Mouse (Mus musculus) testis, adult 2 months (tissue): ENCODE results near the gene Syne1. TPM values are rescaled to one million over a fixed set of nuclear protein-coding genes. Genes with fewer than 3 reads are reported as not detected.

Source experiments
- H3K27ac ChIP-seq: fragments of 200-500 bp; 2 replicates; pipeline ENCODE4 v1.5.1; 2012; ENCODE audit warnings: low read depth, low read length; ENCODE audit not compliant: control insufficient read depth, insufficient read depth
- H3K27me3 ChIP-seq: fragments of 200-500 bp; 2 replicates; pipeline ENCODE4 v1.6.1; 2012; ENCODE audit warnings: mild to moderate bottlenecking, low read length, moderate library complexity; ENCODE audit not compliant: control insufficient read depth, insufficient read depth
- H3K36me3 ChIP-seq: fragments of 200-500 bp; 2 replicates; pipeline ENCODE4 v1.6.1; 2012; ENCODE audit warnings: mild to moderate bottlenecking, low read length; ENCODE audit not compliant: control insufficient read depth, insufficient read depth
- H3K4me1 ChIP-seq: fragments of 200-500 bp; 2 replicates; pipeline ENCODE4 v1.6.1; 2012; ENCODE audit warnings: low read length; ENCODE audit not compliant: control insufficient read depth, insufficient read depth
- H3K4me3 ChIP-seq: fragments of 200-500 bp; 2 replicates; pipeline ENCODE4 v1.5.1; 2012; ENCODE audit warnings: low read depth, mild to moderate bottlenecking, low read length, moderate library complexity, mixed read lengths; ENCODE audit not compliant: control insufficient read depth
- CTCF ChIP-seq: fragments of 200-500 bp; IDR thresholded peaks from 2 replicates; pipeline ENCODE4 v1.5.1; 2012; ENCODE audit warnings: low read depth, mild to moderate bottlenecking, inconsistent platforms, low read length, moderate library complexity; ENCODE audit not compliant: control insufficient read depth, insufficient read depth, insufficient replicate concordance
- POLR2A ChIP-seq: fragments of 200-500 bp; IDR thresholded peaks from 2 replicates; pipeline ENCODE4 v1.6.1; 2012; ENCODE audit warnings: low read depth, mild to moderate bottlenecking, inconsistent platforms, low read length, moderate library complexity; ENCODE audit not compliant: control insufficient read depth
- polyA plus RNA-seq: library from polyadenylated mRNA; depleted of rRNA; stranded (reverse); fragments of >200 nt; gene quantifications from 2 replicates; pipeline ENCODE4 v1.2.3, GENCODE M21; 2012

The Syne1 gene
- polyA plus RNA-seq, 1 experiment, result 2.4 TPM

DNA sequence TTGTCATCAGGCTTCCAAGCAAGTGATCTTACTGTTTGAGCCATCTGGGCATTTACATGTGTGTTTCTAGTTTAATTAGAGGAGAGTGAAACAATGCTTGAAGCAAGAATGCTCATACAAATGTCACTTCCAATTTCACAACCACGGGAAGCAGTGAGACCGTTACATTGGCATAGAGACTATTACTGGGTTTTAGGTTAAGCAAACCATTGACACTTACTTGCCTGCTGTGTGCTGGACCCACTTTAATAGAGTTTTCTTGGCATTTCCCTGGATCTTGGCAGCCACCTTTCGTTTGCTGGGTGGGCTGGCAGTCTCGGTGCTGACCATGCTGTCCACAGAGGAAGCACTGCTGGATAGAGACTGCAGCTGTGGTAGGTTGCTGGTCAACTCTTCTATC lies 127.3 kb downstream of the Syne1 start:
- no peak for TF ChIP-seq CTCF
- TF ChIP-seq POLR2A, result no peak

DNA sequence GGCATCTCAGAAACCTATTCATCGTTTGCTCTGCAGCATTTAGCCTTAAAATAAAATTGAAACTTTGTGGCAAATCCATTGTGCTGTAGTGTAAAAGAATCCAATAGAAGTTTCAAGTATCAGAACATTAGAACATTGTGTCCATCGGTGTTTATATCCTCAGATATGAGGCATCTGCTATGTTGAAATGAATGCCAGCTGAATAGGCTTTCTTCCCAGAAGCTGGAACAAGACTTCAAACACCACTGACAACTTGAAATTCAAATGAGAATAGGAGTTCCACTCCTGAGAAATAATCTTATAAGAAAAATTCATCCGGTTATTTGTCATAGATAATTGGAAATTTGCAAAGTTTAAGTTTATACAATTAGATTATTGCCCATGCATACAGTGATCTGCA lies 135.6 kb downstream of the Syne1 start:
- TF ChIP-seq CTCF (no peak), POLR2A (no peak)
- no peak overlapping the region for H3K4me3 ChIP-seq
- H3K27ac ChIP-seq, result no peak overlapping the region
- no peaks in the 10 kb centered on the region for H3K4me1 ChIP-seq
- no peaks in the 10 kb centered on the region for H3K36me3 ChIP-seq
- H3K27me3 ChIP-seq, result no peaks in the 10 kb centered on the region

More for the DNA sequence above, 127.3 kb downstream of the Syne1 start:
- no peaks in the 10 kb centered on the region for H3K36me3 ChIP-seq
- no peaks in the 10 kb centered on the region for H3K27me3 ChIP-seq
- no peaks in the 10 kb centered on the region for H3K4me1 ChIP-seq
- H3K27ac ChIP-seq, result no peak overlapping the region
- no peak overlapping the region for H3K4me3 ChIP-seq

DNA sequence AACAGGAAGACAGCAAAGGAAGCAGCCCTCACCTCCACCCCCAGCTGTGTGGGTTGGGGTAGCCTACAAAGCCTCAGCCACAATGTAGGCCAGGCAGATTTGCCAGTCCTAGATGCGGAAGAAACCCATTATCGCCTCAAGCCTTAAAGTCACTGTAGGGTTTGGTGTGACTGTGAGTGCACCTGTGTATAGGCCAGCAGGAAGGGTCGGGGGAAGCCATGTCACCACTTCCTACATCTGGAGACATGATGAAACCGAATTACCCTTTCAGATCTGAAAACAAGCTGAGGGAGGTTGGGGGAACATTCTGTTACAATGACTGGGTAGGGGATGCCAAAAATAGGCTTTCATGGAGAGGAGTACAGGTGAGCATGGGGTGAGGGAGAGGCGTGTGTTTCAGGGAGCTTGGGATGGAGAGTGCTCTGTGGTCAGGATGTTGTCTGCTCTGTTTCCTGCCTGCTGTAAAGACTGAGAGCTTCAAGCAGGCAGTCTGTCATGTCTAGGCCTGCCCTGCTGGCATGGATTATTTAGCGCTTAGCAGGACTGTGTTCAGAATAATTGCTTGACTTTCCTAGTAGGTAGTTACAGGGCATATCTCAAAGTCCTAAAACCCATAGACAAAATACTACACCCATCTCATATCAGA lies 167.0 kb downstream of the Syne1 start:
- TF ChIP-seq CTCF (no peak), POLR2A (no peak)
- H3K27ac ChIP-seq, result no peak overlapping the region
- no peaks in the 10 kb centered on the region for H3K4me1 ChIP-seq
- H3K4me3 ChIP-seq, result no peak overlapping the region
- no peaks in the 10 kb centered on the region for H3K27me3 ChIP-seq
- H3K36me3 ChIP-seq, result no peaks in the 10 kb centered on the region

DNA sequence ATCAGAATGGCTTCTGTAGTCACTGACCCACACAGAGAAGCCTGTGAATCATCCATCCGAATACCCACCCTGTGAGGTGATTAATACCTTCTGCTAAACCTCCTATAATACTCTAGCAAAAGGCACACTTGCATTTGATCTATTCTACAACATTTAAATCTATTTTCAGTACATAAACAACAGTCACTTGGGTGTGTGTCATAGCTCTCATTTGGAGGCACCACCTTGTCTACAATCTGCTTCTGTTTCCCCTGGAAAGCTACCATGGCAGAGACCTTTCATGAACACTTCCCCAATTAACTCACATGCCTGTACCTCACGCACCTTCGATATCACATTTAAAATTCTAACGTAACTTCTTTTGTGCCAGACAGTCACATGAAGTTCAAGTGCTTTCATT lies 169.7 kb downstream of the Syne1 start:
- Histone ChIP-seq H3K36me3 (no peaks in the 10 kb centered on the region), H3K4me3 (no peak overlapping the region), H3K27ac (no peak overlapping the region), H3K27me3 (no peaks in the 10 kb centered on the region), H3K4me1 (no peaks in the 10 kb centered on the region)
- TF ChIP-seq POLR2A, result no peak
- no peak for TF ChIP-seq CTCF

DNA sequence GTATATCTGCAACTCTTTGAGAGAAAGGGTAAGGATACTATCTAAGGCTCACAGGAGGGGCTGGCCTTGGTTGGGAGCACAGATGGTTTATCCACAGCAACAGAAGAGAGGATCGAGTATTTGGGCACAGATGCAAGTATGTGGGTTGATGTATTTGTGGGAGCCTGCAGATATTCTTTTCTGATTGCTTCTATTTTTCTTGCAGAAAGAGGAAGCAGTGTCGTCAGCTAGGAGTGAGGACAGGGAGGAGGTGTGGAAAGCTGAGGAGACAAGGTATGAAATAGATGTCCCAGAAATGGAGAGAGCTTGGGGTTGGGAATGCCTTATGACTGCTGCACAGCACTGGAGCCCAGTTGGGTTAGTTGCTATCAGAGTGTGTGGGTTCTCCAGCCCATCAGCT lies 172.3 kb downstream of the Syne1 start:
- no peak for TF ChIP-seq POLR2A
- TF ChIP-seq CTCF, result no peak
- Histone ChIP-seq H3K36me3 (no peaks in the 10 kb centered on the region), H3K4me3 (no peak overlapping the region), H3K27me3 (no peaks in the 10 kb centered on the region), H3K27ac (no peak overlapping the region), H3K4me1 (no peaks in the 10 kb centered on the region)

DNA sequence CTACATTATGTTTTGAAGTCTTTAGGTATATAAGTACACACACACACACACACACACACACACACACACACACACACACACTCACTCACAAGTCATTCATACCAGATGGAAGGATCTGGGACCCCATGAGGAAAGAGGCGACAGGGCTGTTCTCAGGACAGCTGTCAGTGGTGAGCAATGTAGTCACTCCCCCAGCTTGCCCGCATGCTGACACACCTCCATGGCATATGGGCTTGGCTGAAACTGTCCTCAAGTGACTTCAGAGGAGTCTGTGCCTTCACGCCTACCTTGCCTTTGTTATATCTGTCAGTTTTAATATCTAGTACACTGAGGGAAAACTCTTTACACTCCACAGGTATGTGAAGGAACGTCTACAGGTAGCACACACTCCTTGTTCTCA lies 181.7 kb downstream of the Syne1 start:
- no peak for TF ChIP-seq CTCF
- Histone ChIP-seq H3K27ac (no peak overlapping the region), H3K36me3 (no peaks in the 10 kb centered on the region), H3K4me1 (peaks cover 2% of the 10 kb centered on the region; the same call in 1 of the 2 replicates), H3K4me3 (no peak overlapping the region), H3K27me3 (no peaks in the 10 kb centered on the region)

DNA sequence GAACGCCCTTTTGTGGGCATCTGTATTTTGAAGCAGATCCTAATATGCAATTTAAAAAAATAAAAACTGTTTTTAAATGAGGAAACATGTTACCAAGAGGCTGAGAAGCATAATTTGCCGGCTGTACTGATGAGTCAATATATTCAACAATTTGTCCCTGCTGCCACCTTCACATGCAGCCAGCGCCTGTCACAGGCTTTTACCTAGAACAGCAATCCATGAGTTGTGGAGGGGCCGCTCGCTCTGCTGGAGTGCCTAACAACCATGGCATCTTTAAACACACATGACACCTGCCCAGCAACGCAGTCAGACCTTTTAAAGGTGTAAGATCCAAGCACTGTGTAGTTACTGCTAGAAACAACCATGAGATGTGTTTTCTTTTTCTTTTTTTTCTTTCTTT lies 183.0 kb downstream of the Syne1 start:
- Histone ChIP-seq H3K27ac (no peak overlapping the region), H3K4me3 (no peak overlapping the region), H3K36me3 (no peaks in the 10 kb centered on the region), H3K4me1 (peaks cover 2% of the 10 kb centered on the region; the same call in 1 of the 2 replicates), H3K27me3 (no peaks in the 10 kb centered on the region)
- TF ChIP-seq POLR2A (no peak), CTCF (no peak)

DNA sequence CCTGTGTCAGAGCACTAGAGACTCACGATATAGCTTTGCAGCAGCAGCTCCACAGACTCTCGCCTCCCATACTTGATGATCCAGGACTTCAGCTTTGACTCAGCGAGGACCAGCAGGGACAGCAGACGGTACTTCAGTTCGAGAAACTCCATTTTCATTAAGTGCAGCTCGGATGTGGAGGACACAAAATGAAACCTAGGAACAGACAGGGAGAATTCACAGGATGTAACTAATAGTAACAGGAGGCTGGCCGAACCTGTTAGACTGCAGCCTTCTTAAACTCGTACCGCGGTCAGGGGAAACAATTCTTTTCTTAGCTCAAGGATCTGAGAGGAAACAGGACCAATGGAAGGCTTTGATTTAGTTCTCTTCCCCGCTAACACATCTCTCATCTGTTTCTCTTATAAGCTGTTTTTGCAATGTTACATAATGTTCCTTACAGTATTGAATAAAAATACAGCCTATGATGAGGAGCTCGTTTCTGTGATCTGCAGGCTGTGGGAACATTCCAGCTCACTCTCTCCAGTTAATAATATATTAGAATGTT lies 183.7 kb downstream of the Syne1 start:
- Histone ChIP-seq H3K27me3 (no peaks in the 10 kb centered on the region), H3K4me1 (peaks cover 2% of the 10 kb centered on the region; the same call in 1 of the 2 replicates), H3K4me3 (no peak overlapping the region), H3K36me3 (no peaks in the 10 kb centered on the region), H3K27ac (no peak overlapping the region)
- no peak for TF ChIP-seq POLR2A
- TF ChIP-seq CTCF, result no peak
